In the genomic region with DNA sequence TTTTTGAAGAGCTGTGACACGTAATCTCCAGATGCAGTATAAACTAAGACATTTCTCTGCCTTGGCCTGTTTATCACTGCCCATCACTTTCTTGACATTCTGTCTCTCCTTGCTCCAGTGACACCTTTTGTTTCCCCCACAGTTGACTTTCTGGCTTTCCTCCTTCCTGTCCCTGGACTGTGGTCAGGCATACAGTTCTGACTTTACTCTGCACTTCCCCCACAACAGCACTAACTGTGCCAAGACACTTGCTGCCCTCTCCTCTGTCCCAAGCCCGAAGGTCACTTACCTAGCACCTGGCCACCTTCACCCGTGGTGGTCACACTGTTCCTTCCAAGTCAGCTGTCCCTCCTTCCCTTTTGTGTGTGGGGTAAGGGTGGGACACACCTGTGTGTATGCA, we compare ENCODE assay signal across 17 mouse cellular contexts.
"Had no signal": no experiment of that assay in that cellular context is flagged by ENCODE, and none has a peak within 500 bp of the region (broad histone marks: within the 10 kb centered on the region; RNA-seq: fewer than 3 reads in every experiment).

No protein-coding gene starts in this region.

- H3K4me2 ChIP-seq: intestine, embryonic 15.5 days; liver, embryonic 12.5 days; liver, embryonic 15.5 days; lung, embryonic 15.5 days; stomach, embryonic 15.5 days had no signal

- H3K9me3 ChIP-seq: intestine, embryonic 15.5 days; liver, embryonic 12.5 days; liver, embryonic 15.5 days; lung, embryonic 15.5 days; midbrain, embryonic 10.5 days; stomach, embryonic 15.5 days had no signal

- ATAC-seq: intestine, embryonic 15.5 days; liver, embryonic 12.5 days had no signal

- DNase-seq: kidney, adult 18-20 months; layer of hippocampus, postnatal 36 days; lung, adult 18-20 months; lung, postnatal 10 days; lung, postnatal 36 days; midbrain, embryonic 14.5 days; right cerebral cortex, postnatal 25 days; spleen, adult 18-20 months; thymus, postnatal 25 days had no signal

- H3K4me3 ChIP-seq: intestine, embryonic 15.5 days; left cerebral cortex, adult 2 months; liver, embryonic 12.5 days; liver, embryonic 15.5 days; lung, embryonic 15.5 days; midbrain, embryonic 10.5 days; stomach, embryonic 15.5 days had no signal

- H3K27ac ChIP-seq: intestine, embryonic 15.5 days; kidney, postnatal 0 days; left cerebral cortex, adult 2 months; liver, embryonic 12.5 days; liver, embryonic 15.5 days; midbrain, embryonic 10.5 days; stomach, embryonic 15.5 days had no signal

- H3K27me3 ChIP-seq: intestine, embryonic 15.5 days; liver, embryonic 12.5 days; liver, embryonic 15.5 days; lung, embryonic 15.5 days; stomach, embryonic 15.5 days had no signal

- H3K9ac ChIP-seq: intestine, embryonic 15.5 days; liver, embryonic 12.5 days; liver, embryonic 15.5 days; lung, embryonic 15.5 days; stomach, embryonic 15.5 days had no signal

- H3K4me1 ChIP-seq: midbrain, embryonic 10.5 days had no signal

- H3K36me3 ChIP-seq: intestine, embryonic 15.5 days; liver, embryonic 15.5 days; lung, embryonic 15.5 days; stomach, embryonic 15.5 days had no signal
